Mouse (Mus musculus) liver (tissue): Measurements from ENCODE around the gene Olfr389.

Source experiments
- DNase-seq: peaks from one replicate; pipeline ENCODE4 v3.0.0-alpha.2; 2020; ENCODE audit warnings: mixed read lengths

Gene Olfr389

GRCm38 (mm10) chr11:73780613-73781012, at the start of gene Olfr389:
Gene Olfr389 (minus strand): TSS chr11:73780713.
- no peak for DNase-seq

GRCm38 (mm10) chr11:73816949-73817348, 36.4 kb upstream of the Olfr389 start, which contains the start of gene Olfr392:
Gene Olfr392 (minus strand): TSS chr11:73817049.
- DNase-seq: no peak

GRCm38 (mm10) chr11:73802952-73803351, 22.4 kb upstream of the Olfr389 start, which contains the start of gene Olfr391-ps:
Gene Olfr391-ps (minus strand): TSS chr11:73803052.
- no peak for DNase-seq

- DNase-seq: no peak
These were observed 2.2 kb upstream of the Olfr389 start, which contains the start of gene Olfr390 for GRCm38 (mm10) chr11:73782664-73783063. Gene Olfr390 (plus strand): TSS chr11:73782964.

- no peak for DNase-seq
These were observed 21.4 kb downstream of the Olfr389 start for GRCm38 (mm10) chr11:73759115-73759514.
